Mouse (Mus musculus) erythroblast, adult 5-6 weeks (primary cell): ENCODE measurements around the gene Gm6525. TPM values are rescaled to one million over a fixed set of nuclear protein-coding genes. Genes with fewer than 3 reads are reported as not detected.

Experiments
- ATAC-seq: replicated peaks from 2 replicates; pipeline ENCODE4 v1.8.0; 2016; ENCODE audit warnings: moderate number of reproducible peaks, mild to moderate bottlenecking, moderate TSS enrichment, inconsistent platforms; ENCODE audit not compliant: poor library complexity, low FRiP score, severe bottlenecking
- total RNA-seq, 2 experiments: library from RNA; stranded (forward) in 1 of 2; stranded (reverse) in 1 of 2; fragments of 150-400 nt in 1 of 2; fragments of 200-764, 138-1000 nt in 1 of 2; gene quantifications; 2 replicates each; pipeline versions ENCODE4 v1.2.3 to v1.2.4; 2015 to 2017; ENCODE audit warnings: low replicate concordance in 2 of 2

Gm6525 gene
- total RNA-seq, 2 experiments from 2014 or later = not detected

GRCm38 (mm10) chr3:84168943-84169342, 5.0 kb upstream of the Gm6525 start:
- no peak for ATAC-seq

- no peak for ATAC-seq
Observed at GRCm38 (mm10) chr3:84169393-84170005, 4.4 kb upstream of the Gm6525 start.

GRCm38 (mm10) chr3:84172406-84172805, 1.5 kb upstream of the Gm6525 start:
- no peak for ATAC-seq

GRCm38 (mm10) chr3:84175337-84176315, 1.7 kb downstream of the Gm6525 start:
- ATAC-seq = peak; percentile 68; the same call in 1 of the 2 replicates

- ATAC-seq = no peak
Observed at GRCm38 (mm10) chr3:84177834-84178233, 3.9 kb downstream of the Gm6525 start.

GRCm38 (mm10) chr3:84180304-84180703, 6.4 kb downstream of the Gm6525 start:
- ATAC-seq = no peak

GRCm38 (mm10) chr3:84181102-84181501, 7.2 kb downstream of the Gm6525 start:
- no peak for ATAC-seq

- no peak for ATAC-seq
Observed at GRCm38 (mm10) chr3:84181717-84182116, 7.8 kb downstream of the Gm6525 start.

GRCm38 (mm10) chr3:84189629-84190173, 15.8 kb downstream of the Gm6525 start:
- ATAC-seq = no peak

- ATAC-seq = no peak
Observed at GRCm38 (mm10) chr3:84190513-84191061, 16.7 kb downstream of the Gm6525 start.

- no peak for ATAC-seq
Observed at GRCm38 (mm10) chr3:84191141-84191881, 17.4 kb downstream of the Gm6525 start.

GRCm38 (mm10) chr3:84193881-84194280, 20.0 kb downstream of the Gm6525 start:
- ATAC-seq = no peak

- no peak for ATAC-seq
Observed at GRCm38 (mm10) chr3:84198229-84198628, 24.3 kb downstream of the Gm6525 start.

GRCm38 (mm10) chr3:84199516-84199915, 25.6 kb downstream of the Gm6525 start:
- no peak for ATAC-seq

- no peak for ATAC-seq
Observed at GRCm38 (mm10) chr3:84200559-84201420, 26.9 kb downstream of the Gm6525 start.

- ATAC-seq = no peak
Observed at GRCm38 (mm10) chr3:84204640-84205039, 30.7 kb downstream of the Gm6525 start.

GRCm38 (mm10) chr3:84205650-84206049, 31.7 kb downstream of the Gm6525 start:
- no peak for ATAC-seq

- no peak for ATAC-seq
Observed at GRCm38 (mm10) chr3:84206106-84206505, 32.2 kb downstream of the Gm6525 start.

GRCm38 (mm10) chr3:84207366-84207765, 33.5 kb downstream of the Gm6525 start:
- ATAC-seq = no peak
